Mouse (Mus musculus) hindbrain, embryonic 14.5 days (tissue): ENCODE data around the gene Nfic. TPM values are rescaled to one million over a fixed set of nuclear protein-coding genes. Genes with fewer than 3 reads are reported as not detected.

Experiments
- ATAC-seq: fragments of 200-750 bp; cut with Nextera tagmentation; 2 replicates; pipeline ENCODE4 v1.8.0; 2017; ENCODE audit warnings: moderate number of reproducible peaks, mild to moderate bottlenecking, moderate TSS enrichment, moderate library complexity; ENCODE audit not compliant: low FRiP score
- DNase-seq: peaks from one replicate; pipeline ENCODE4 v3.0.0-alpha.2; 2015; ENCODE audit warnings: low spot score
- H3K27ac ChIP-seq: fragments of 300-500 bp; sonication (generic); 2 replicates; pipeline ENCODE4 v1.5.1; 2014; ENCODE audit warnings: mild to moderate bottlenecking, moderate library complexity
- H3K27me3 ChIP-seq: fragments of 300-500 bp; sonication (generic); 2 replicates; pipeline ENCODE4 v1.6.1; 2014; ENCODE audit warnings: mild to moderate bottlenecking, low read length, mixed read lengths; ENCODE audit not compliant: control insufficient read depth, insufficient read depth
- H3K36me3 ChIP-seq: fragments of 300-500 bp; sonication (generic); replicated peaks from 2 replicates; pipeline ENCODE4 v1.6.1; 2014; ENCODE audit not compliant: control insufficient read depth, insufficient read depth
- H3K4me1 ChIP-seq: fragments of 300-500 bp; sonication (generic); replicated peaks from 2 replicates; pipeline ENCODE4 v1.6.1; 2014; ENCODE audit warnings: antibody characterized with exemption, low read length, mixed read lengths; ENCODE audit not compliant: control insufficient read depth, insufficient read depth
- H3K4me2 ChIP-seq: fragments of 300-500 bp; sonication (generic); replicated peaks from 2 replicates; pipeline ENCODE4 v1.6.1; 2014; ENCODE audit warnings: mild to moderate bottlenecking, moderate library complexity
- H3K4me3 ChIP-seq: fragments of 300-500 bp; sonication (generic); replicated peaks from 2 replicates; pipeline ENCODE4 v1.5.1; 2014; ENCODE audit warnings: mild to moderate bottlenecking, low read length
- H3K9ac ChIP-seq: fragments of 300-500 bp; sonication (generic); 2 replicates; pipeline ENCODE4 v1.6.1; 2014
- H3K9me3 ChIP-seq: fragments of 300-500 bp; sonication (generic); 2 replicates; pipeline ENCODE4 v1.6.1; 2016; ENCODE audit warnings: low read length; ENCODE audit not compliant: control insufficient read depth
- WGBS: fragments of 180-500 bp; shearing (Covaris S2); extraction: QIAGEN DNeasy Blood & Tissue Kit; methylation state at CpG from one replicate; pipeline ENCODE4 v1.1.7; 2014; 5-methylcytosine and 5-hydroxymethylcytosine counted together
- polyA plus RNA-seq: library from polyadenylated mRNA; unstranded; fragments of >200 nt; fragmentation: Nextera tagmentation; extraction: Ambion mirVana; gene quantifications from 2 replicates; pipeline ENCODE4 v1.2.1, GENCODE M21; 2014

The Nfic gene
- polyA plus RNA-seq, 1 experiment from 2014 or later = 25.8 TPM

DNA sequence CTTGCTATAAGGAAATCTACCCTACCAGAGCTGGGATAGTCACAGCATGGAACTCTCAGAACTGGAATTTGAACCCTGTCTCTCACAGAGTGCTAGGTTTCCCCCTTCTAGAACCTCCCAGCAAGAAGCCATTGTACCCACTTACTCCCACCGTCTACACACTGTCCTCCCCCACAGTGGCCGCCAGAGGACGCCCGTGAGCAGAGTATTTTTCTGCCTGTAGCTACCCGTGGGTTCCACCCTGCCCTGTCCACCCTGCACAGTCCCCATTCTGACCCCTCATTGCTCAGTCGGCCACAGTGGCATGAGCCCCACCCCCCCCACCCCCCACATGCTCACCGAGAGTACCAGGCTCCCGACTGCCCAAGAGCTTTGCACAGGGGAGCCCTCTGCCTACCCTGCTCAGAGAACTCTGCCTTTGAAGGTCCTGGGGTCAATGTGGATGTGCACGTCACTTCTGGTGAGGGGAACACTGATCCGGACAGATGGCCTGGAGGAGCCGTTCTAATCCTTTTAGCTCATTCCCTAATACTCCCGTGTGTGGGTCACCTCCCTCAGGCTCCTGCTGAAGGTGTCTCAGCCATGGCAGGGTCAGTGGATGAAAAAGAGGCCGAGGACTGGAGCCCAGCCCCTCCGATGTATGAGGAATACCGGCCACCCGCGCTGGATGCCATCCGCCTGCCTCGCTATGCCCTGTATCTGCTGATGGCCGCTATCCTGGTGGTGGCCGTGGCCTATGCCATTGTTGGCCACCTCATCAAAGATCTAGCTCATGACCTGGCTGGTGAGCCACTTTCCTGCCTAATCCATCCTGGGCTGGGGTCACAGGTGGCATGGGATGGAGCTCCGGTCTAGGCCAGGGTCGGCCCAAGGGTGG is 65.4 kb downstream of the Nfic start:
- no peaks in the 10 kb centered on the region for H3K9me3 ChIP-seq
- H3K36me3 ChIP-seq = peaks cover 35% of the 10 kb centered on the region
- H3K4me2 ChIP-seq = no peak overlapping the region
- no peak overlapping the region for H3K9ac ChIP-seq
- ATAC-seq = peak; percentile 50
- 62% methylated on average over 23 of the region's 23 CpGs for WGBS
- no peaks in the 10 kb centered on the region for H3K27me3 ChIP-seq
- H3K4me1 ChIP-seq = peaks cover 7% of the 10 kb centered on the region
- no peak overlapping the region for H3K4me3 ChIP-seq
- no peak overlapping the region for H3K27ac ChIP-seq
- DNase-seq = peak; percentile 66

DNA sequence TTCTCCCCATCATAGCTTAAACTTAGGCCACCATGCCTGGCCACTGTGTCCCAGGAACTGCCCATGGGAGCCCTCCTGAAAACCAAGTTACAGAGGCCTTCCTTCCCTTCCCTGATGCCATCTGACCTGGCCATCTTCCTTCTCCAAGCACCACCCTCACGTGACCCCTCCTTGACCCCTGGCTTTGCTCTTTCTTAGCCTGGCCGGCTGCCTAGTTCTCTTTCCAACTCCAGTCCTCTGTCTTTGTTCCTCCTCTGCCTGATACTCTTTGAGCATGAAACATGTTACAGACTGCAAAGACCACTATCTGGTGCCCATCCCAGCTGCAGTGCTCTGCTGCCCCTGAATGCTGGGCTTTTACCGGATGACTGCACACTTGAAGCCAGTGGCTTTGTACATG is 66.1 kb downstream of the Nfic start:
- peaks cover 35% of the 10 kb centered on the region for H3K36me3 ChIP-seq
- no peak overlapping the region for H3K9ac ChIP-seq
- ATAC-seq (no peak), DNase-seq (no peak)
- no peak overlapping the region for H3K27ac ChIP-seq
- H3K4me2 ChIP-seq = no peak overlapping the region
- H3K4me1 ChIP-seq = peaks cover 10% of the 10 kb centered on the region
- 31% methylated on average over 3 of the region's 3 CpGs for WGBS
- H3K27me3 ChIP-seq = no peaks in the 10 kb centered on the region
- H3K9me3 ChIP-seq = no peaks in the 10 kb centered on the region
- H3K4me3 ChIP-seq = no peak overlapping the region

DNA sequence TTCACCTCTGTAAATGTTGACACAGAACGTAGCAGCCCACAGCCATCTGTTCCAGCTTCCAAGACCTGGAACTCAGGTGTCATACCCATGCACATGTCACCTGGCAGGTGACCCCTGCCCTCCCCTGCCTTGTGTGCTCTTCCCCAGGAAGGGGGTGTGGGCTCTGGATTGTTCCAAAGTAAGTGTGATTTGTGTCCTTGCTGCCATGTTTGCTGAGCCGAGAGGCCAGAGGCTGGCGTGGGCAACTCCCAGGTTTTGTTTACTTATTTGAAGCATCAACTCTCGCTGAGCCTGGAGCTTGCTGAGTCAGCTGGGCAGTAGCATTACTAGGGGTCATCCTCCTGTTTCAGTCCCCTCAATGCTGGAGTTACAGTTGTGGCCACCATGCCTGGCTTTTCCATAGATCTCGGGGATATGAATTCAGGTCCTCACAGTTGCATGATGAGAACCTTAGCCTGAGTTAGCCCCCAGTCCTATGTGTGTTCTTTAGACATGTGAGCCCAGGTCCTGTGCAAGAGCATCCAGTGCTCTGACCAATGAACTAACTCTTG is 66.9 kb downstream of the Nfic start, which contains the start of gene Gm48552:
Gene Gm48552 (plus strand): TSS at position 501 of the 551 bp plus-strand sequence.
- Histone ChIP-seq H3K27ac (no peak within 1 kb of the TSS), H3K4me1 (peaks cover 10% of the 10 kb centered on the region), H3K4me3 (no peak within 1 kb of the TSS), H3K9me3 (no peaks in the 10 kb centered on the region), H3K9ac (no peak within 1 kb of the TSS), H3K27me3 (no peaks in the 10 kb centered on the region), H3K4me2 (no peak within 1 kb of the TSS), H3K36me3 (peaks cover 35% of the 10 kb centered on the region)
- DNase-seq (no peak), ATAC-seq (no peak)
- 85% methylated on average over 5 of the region's 5 CpGs for WGBS

DNA sequence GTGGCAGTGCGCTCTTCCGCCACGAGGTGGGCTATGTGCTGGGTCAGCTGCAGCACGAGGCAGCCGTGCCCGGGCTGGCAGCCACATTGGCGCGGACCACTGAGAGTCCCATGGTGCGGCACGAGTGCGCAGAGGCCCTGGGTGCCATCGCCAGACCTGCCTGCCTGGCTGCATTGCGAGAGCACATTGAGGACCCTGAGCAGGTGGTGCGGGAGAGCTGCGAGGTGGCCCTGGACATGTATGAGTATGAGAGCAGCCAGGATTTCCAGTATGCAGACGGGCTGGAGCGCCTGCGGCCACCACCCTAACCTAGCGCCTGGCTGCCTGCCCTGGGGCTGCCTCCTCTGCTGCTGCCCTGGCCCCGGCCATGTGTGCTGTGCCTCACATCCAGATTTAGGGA is 67.7 kb downstream of the Nfic start:
- Histone ChIP-seq H3K9me3 (no peaks in the 10 kb centered on the region), H3K27me3 (no peaks in the 10 kb centered on the region), H3K36me3 (peaks cover 35% of the 10 kb centered on the region), H3K27ac (no peak overlapping the region), H3K4me1 (peaks cover 10% of the 10 kb centered on the region), H3K4me2 (no peak overlapping the region), H3K4me3 (no peak overlapping the region), H3K9ac (no peak overlapping the region)
- WGBS = 95% methylated on average over 20 of the region's 20 CpGs
- no peak for DNase-seq
- no peak for ATAC-seq

DNA sequence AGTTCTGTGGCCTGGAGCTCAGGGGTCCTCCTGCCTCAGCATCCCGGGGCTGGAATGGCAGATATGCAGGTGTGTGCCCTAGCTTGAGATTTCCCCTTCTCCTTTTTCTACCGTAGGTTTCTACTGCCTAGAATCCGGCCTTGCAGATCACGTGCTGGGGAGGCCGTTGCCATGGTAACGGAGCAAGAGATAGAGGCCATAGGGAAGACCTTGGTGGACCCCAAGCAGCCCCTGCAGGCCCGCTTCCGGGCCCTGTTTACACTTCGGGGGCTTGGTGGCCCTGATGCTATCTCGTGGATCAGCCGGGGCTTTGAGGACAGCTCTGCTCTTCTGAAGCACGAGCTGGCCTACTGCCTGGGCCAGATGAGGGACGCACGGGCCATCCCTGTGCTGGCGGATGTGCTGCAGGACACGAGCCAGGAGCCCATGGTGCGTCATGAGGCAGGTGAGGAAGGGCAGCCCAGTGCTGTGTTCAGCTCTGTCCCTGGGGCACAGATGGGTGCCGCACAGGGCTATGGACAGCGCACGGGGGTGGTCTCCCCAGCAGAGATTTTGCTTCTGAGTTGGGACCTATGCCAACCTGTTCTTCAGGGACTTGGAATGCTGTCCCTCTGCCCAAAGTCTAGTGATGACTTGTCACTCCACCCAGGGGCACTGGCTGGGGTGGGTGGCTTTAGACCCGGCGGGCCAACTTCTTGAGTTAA is 69.7 kb downstream of the Nfic start:
- Histone ChIP-seq H3K9me3 (no peaks in the 10 kb centered on the region), H3K4me1 (peaks cover 10% of the 10 kb centered on the region), H3K4me2 (peak overlapping the region; percentile 64; the same call in 1 of the 2 replicates), H3K27me3 (no peaks in the 10 kb centered on the region), H3K36me3 (peaks cover 30% of the 10 kb centered on the region), H3K4me3 (peak overlapping the region; percentile 85), H3K9ac (peak overlapping the region; percentile 83; the same call in 1 of the 2 replicates), H3K27ac (no peak overlapping the region)
- 81% methylated on average over 22 of the region's 22 CpGs for WGBS
- ATAC-seq = no peak
- no peak for DNase-seq

DNA sequence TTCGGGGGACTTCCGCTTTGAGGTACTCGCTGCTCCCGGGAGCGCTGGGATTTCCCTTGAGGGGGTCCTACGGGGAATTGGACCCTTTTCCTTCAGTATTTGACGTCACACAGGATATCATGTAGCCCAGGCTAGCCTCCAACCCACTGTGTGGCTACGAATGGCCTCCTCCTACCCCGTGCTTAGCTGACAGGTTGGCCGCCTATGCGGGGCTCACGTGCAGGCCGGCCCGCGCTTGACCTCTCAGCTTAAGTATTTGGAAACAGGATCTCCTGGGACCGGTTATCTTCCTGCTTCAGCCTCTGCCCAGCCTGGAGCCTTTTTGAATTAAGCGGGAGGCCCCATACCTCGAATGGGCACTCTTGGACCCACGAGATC is 70.8 kb downstream of the Nfic start:
- Histone ChIP-seq H3K27me3 (no peaks in the 10 kb centered on the region), H3K9ac (peak overlapping the region; percentile 83), H3K36me3 (peaks cover 30% of the 10 kb centered on the region), H3K4me1 (peaks cover 10% of the 10 kb centered on the region), H3K4me2 (peak overlapping the region; percentile 64), H3K4me3 (peak overlapping the region; percentile 85), H3K9me3 (no peaks in the 10 kb centered on the region), H3K27ac (peak overlapping the region; percentile 86)
- 1% methylated on average over 19 of the region's 19 CpGs for WGBS
- ATAC-seq (peak; percentile 14; the same call in 1 of the 2 replicates), DNase-seq (no peak)

DNA sequence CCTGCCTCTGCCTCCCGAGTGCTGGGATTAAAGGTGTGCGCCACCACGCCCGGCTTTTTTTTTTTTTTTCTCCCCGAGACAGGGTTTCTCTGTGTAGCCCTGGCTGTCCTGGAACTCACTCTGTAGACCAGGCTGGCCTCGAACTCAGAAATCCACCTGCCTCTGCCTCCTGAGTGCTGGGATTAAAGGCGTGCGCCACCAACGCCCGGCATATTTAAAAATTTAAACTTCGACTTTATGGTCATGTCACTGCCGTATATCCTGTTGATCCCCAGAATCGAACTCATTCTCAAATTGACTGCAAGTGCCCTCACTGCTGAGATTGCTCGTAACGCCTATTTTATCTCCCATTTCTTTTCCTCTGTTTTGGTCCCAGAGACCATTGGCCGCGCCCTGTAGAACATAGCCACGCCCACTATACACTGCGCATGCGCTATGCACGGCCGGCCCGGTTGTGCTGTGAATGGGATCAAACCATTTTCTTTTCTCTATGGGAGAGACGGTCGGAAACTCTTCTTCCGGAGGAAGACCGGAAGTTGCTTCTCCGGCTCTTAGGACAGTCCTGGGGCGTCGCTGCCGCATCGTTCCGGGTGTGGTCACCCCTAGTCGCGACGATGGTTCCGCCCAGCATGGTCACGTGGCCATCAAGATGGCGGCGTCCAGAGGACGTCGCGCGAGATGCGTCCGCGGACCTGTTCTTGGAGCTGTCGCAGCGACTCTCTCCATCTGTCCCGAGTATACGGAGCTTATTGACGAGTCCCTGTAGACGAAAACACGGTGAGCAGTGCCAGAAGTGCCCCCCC is 71.4 kb downstream of the Nfic start, which contains the start of the genes Dohh and Gm48551:
Gene Dohh (plus strand): TSS at position 627 of the 803 bp plus-strand sequence.
Gene Gm48551 (plus strand): TSS at position 665 of the 803 bp plus-strand sequence.
- peak; percentile 100 for DNase-seq
- no peaks in the 10 kb centered on the region for H3K9me3 ChIP-seq
- H3K4me2 ChIP-seq = peak within 1 kb of the TSS; percentile 64
- no peaks in the 10 kb centered on the region for H3K27me3 ChIP-seq
- WGBS = 4% methylated on average over 50 of the region's 54 CpGs
- H3K4me3 ChIP-seq = peak within 1 kb of the TSS; percentile 85
- peak within 1 kb of the TSS; percentile 83 for H3K9ac ChIP-seq
- ATAC-seq = peak; percentile 94
- peaks cover 28% of the 10 kb centered on the region for H3K36me3 ChIP-seq
- H3K4me1 ChIP-seq = peaks cover 12% of the 10 kb centered on the region
- peak within 1 kb of the TSS; percentile 86 for H3K27ac ChIP-seq

DNA sequence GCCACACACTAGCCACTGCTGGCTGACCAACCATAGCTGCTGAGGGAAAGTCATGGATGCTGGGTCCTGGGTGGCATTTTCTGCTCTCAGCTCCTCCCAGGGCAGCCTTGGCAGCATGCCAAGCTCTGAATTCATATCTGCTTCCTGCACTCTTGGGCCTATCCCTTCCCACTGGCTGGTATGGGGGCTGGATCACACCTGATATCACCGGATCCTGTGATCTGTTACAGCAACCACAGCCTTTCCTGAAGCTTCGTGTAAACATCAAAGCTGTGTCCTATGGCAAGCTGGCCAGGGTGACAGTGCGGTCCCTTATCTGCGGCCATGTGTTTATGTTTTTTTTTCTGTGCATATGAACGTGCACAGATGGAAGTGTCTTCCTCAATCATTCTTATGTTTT is 73.4 kb downstream of the Nfic start:
- H3K27ac ChIP-seq = no peak overlapping the region
- DNase-seq (no peak), ATAC-seq (no peak)
- no peak overlapping the region for H3K4me3 ChIP-seq
- H3K9me3 ChIP-seq = no peaks in the 10 kb centered on the region
- peaks cover 20% of the 10 kb centered on the region for H3K4me1 ChIP-seq
- 88% methylated on average over 5 of the region's 5 CpGs for WGBS
- H3K27me3 ChIP-seq = no peaks in the 10 kb centered on the region
- no peak overlapping the region for H3K4me2 ChIP-seq
- peaks cover 10% of the 10 kb centered on the region for H3K36me3 ChIP-seq
- no peak overlapping the region for H3K9ac ChIP-seq
